Mouse (Mus musculus) heart, postnatal 10 days (tissue): Measurements from ENCODE around the gene Trim68. TPM values are rescaled to one million over a fixed set of nuclear protein-coding genes. Genes with fewer than 3 reads are reported as not detected.
"Not testable (repeated sequence)": the region's sequence is repeated elsewhere in the genome, so short reads cannot be mapped to it uniquely, and the experiment has no call there.

Experiments
- DNase-seq, 2 experiments: peaks; one replicate each; pipeline ENCODE4 v3.0.0; 2021
- intact Hi-C: fragments of 180-260 bp; cut with DNase I; formaldehyde crosslinking; loops from one replicate; pipeline ENCODE4 v1.15.1; 2025
- total RNA-seq, 2 experiments: library from RNA; stranded (reverse); gene quantifications; 2 replicates each; pipeline ENCODE4 v1.2.3; 2021

The Trim68 gene
- 10 to 100 TPM in 1 of 2 experiments, 1 to 10 TPM in 1; 6.9 to 10.6 TPM for total RNA-seq

DNA sequence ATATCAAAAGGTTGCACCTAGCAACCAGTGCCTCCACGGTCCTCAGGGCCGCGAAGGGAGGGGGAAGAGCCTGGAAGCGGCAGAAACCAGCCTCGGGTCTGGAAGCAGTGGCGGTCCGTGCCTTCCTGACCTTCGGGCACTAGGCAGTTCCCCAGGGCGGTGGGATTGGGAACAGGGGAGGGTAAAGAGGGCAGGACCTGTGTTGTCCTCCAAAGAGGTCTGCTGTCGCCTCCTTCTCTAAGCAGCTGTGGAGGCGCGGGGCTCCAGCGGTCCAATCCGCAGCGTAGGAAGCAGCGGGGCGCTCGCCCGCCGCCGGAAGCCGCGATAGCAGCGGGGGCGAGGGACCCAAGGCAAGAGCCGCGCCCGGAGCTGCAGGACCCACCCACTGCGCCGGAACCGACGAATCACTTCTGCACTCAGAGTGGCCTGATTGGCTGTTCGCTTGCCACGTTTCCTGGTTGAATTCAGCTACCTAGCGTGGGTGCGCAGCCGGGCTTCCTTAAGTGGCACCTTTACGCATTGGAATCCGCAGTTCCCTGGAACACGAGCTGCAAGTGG lies at the start of gene Trim68:
Trim68 (minus strand) TSS at position 384 of the 558 bp plus-strand sequence.
- peak; percentile 92 to 93 for DNase-seq
- intact Hi-C loops, result no loop called here

DNA sequence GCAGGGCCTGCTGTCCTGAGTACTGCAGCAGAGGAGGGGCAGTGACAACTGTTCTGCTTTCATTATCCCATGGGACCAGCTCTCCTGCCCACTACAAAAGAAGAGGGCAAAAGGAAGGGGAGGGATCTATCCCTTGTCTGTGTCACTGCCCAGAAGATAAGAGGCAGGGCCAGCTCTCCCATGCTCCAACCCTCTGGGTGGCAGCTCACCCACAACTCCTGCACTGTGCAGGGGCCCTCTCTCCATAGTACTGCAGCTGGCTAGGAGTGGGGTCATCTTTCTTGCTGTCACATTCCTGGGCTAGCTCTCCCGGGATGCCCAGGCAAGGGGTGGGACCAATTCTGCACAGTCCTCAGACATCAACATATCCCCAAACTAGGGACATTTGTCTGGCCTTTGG lies 46.7 kb upstream of the Trim68 start:
- intact Hi-C loops, result no loop called here
- DNase-seq, result no peak

DNA sequence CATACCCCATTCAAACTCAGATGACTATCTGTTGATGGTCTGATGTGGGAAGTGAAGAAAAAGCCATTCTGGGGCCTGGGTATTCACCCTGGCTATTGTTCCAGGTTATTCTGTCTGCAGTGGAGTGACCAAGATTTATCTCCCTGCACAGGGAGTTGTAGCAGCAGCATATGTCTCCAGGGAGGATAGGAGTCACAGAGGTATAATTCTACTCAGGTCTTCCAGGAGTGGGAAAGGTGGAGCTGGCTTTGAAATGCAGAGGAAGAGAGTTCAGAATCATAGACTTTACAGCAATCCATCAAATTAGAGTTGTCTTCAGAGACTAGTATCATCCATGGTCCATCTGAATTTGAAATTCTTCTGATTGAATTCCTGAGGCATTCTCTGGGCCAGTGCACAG lies 40.3 kb upstream of the Trim68 start, which contains the start of gene Olfr559:
Olfr559 (minus strand) TSS at position 101 of the 400 bp plus-strand sequence.
- intact Hi-C loops, result no loop called here
- DNase-seq, result no peak

DNA sequence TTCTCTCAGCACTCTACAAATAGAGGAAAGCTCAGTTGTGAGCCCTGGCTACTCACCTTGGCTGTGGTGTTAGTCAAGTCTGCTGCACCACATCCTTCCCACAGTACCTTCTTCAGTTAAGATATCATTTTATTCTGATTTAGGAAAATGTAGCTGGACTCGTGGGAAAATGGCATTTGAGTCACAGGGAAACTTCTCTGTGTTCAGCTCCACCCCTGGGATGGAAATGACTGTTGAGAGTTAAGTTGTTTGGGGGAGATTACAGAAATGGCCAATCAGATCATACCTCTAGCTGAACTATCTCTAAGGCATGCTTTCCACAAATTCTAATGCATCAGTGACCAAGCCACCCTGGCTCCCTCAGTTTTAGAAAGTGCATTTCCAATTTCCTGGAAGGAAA lies 31.8 kb upstream of the Trim68 start, which contains the start of gene Olfr33:
Olfr33 (minus strand) TSS at position 101 of the 400 bp plus-strand sequence.
- intact Hi-C loops, result no loop called here

GRCm38 (mm10) chr7:102701915-102702314 lies 14.8 kb upstream of the Trim68 start, which contains the start of gene Olfr558:
TSS of gene Olfr558 (plus strand) at chr7:102702215.
- intact Hi-C loops, result no loop called here

More for the DNA sequence above, 31.8 kb upstream of the Trim68 start, which contains the start of gene Olfr33:
- no peak for DNase-seq

GRCm38 (mm10) chr7:102698461-102698860 lies 11.3 kb upstream of the Trim68 start:
- intact Hi-C loops, result loop anchor here (10.0 kb wide), 1 partner anchor 216 kb away; the partner anchor contains the start of gene Olfr571
- no peak for DNase-seq

More at GRCm38 (mm10) chr7:102701915-102702314, 14.8 kb upstream of the Trim68 start, which contains the start of gene Olfr558:
- no peak for DNase-seq

GRCm38 (mm10) chr7:102695358-102696125 lies 8.4 kb upstream of the Trim68 start, which contains the start of gene Olfr557:
TSS of gene Olfr557 (plus strand) at chr7:102695910.
- intact Hi-C loops, result loop anchor here (10.0 kb wide), 1 partner anchor 219 kb away; the partner anchor contains the start of gene Olfr571
- DNase-seq, result peak; percentile 36 to 71

GRCm38 (mm10) chr7:102681916-102682315 lies 5.2 kb downstream of the Trim68 start:
- no peak for DNase-seq
- intact Hi-C loops, result no loop called here

DNA sequence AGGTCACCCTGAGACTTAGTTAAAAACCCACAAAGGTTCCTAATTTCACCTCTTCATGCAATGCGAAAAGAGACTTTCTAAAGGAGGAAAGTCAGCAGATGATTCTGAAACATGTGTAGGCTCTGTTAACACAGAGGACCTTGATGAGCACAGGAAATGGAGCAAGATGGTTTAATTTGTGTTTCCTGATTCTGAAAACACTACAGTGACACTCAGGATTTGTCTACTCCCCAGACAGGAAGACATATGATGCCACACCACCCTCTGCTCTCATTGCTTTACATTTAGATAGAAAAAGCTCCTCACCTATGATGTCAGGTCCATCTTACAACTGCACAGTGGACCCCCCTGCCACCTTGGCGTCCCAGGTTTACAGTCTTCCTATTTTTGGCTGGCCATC lies 10.9 kb downstream of the Trim68 start:
- DNase-seq, result no peak
- intact Hi-C loops, result no loop called here

DNA sequence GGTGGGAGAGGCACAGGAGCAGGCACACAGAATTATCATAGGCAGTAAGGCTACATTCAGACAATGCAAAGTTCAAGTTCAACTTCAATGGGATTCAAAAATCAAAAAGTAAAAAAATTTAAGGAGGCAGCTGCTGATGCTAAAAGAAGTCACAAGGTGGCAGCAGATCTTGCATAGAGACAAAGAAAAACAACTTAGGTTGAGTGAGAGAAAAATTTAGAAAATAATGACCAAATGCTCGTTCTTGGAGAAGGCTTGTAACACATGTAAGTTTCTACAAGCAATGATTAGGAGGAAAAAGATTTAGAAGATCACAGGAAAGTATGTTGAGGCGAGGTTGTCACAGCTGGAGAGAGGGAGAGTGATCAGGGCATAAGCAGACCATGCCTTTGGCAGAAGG lies 21.7 kb downstream of the Trim68 start:
- intact Hi-C loops, result loop anchor here (2.0 to 10.0 kb wide), 2 partner anchors 89 to 253 kb away; partner anchors contain the start of genes Olfr560 and Olfr78
- DNase-seq, result peak in 1 of 2 experiments; percentile 26

DNA sequence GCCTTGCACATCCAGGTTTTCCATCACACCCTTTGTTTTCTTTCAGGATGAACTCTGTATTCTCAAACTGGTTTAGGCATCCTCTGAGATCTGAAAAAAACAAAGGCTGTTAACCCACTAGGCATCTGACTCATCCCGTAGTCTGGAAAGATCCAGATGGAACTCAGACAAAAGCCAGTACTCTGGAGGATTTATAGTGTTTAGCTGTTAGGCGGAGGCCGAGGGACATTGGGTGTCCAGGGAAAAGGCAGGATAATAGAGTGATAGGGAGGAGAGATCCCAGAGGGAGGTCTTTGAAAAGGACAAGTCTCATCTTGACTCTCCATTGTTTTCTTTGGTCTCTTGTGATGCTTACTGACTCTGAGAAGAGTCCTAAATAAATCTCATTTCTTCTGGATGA lies 22.5 kb downstream of the Trim68 start, which contains the start of gene Olfr556:
Olfr556 (plus strand) TSS at position 301 of the 400 bp plus-strand sequence.
- intact Hi-C loops, result loop anchor here (2.0 to 10.0 kb wide), 2 partner anchors 90 to 254 kb away; partner anchors contain the start of genes Olfr560 and Olfr78
- DNase-seq, result no peak

DNA sequence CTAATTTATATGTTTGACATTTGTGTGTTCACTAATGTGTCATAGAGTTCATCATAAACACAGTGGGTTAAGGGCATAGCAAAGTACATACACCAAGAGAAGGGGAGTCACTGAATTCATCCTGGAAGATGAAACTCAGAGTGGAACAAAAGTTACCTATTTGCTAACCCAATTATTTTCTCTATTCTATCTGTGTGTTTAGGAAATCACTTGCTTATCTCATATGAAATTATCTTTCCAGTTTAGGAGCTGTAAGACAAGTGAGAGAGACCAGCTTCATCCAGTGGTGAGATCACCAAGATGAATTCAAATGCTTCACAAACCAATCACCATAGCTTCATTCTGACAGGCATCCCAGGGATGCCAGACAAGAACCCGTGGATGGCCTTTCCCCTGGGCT lies 28.6 kb downstream of the Trim68 start, which contains the start of gene Olfr555:
Olfr555 (plus strand) TSS at position 301 of the 400 bp plus-strand sequence.
- intact Hi-C loops, result no loop called here
- DNase-seq, result no peak

GRCm38 (mm10) chr7:102644945-102645344 lies 42.2 kb downstream of the Trim68 start:
- DNase-seq, result peak in 1 of 2 experiments; percentile 12
- intact Hi-C loops, result not testable (repeated sequence)

DNA sequence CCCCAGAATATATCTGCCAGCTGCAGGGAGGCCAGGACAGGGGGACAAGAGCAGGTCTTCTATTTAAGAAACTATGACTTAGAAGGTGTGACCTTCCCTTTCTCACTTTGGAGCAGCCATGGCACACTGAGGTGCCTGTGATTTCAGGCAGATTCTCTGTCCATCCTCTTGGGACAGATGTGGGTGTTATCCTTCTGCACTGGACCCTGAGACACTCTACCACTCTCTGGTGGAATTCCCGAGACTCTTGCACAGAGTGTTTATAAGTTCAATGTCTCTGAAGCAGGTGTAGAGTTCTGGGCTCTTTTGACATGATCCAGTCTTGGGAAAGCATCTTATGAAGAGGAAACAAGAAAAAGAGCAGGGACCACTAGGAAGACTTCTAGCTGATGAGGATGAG lies 49.0 kb downstream of the Trim68 start, which contains the start of gene Olfr554:
Olfr554 (plus strand) TSS at position 301 of the 400 bp plus-strand sequence.
- intact Hi-C loops, result no loop called here
- DNase-seq, result no peak

DNA sequence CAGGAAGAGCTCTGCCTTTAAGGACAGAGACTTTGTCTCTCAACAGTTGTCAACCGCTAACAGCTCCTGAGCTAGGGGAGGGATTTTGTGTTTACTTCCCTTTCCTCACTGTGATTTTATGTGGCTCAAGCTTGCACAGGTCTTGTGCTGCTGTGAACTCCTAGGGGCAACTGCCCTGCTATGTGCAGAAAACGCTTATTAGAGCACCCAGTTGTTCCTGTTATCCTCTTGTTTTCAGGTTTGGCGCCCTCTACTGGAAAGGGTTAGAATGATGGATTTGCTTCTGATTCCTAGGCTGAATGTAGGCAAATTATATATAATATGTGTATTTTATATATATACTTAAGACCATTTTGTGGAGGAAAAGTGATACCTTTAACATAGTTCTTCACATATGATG lies 50.5 kb downstream of the Trim68 start:
- intact Hi-C loops, result loop anchor here (1.0 kb wide), 1 partner anchor 123 kb away; no protein-coding TSS in a partner anchor
- peak; percentile 49 to 70 for DNase-seq

Other genes starting within 250 kb of the Trim68 start
- gene Rrm1, start 245.6 kb downstream of the Trim68 start, total RNA-seq, result 10 to 100 TPM; 36.2 to 41.2 TPM
- gene Olfr543, start 205.6 kb downstream of the Trim68 start, total RNA-seq, result not detected
- not detected for gene Olfr544, start 199.0 kb downstream of the Trim68 start, total RNA-seq
- not detected for gene Olfr545, start 187.8 kb downstream of the Trim68 start, total RNA-seq
- not detected for gene Olfr547, start 152.6 kb downstream of the Trim68 start, total RNA-seq
- gene Olfr548-ps1, start 146.4 kb downstream of the Trim68 start, total RNA-seq, result not detected
- gene Olfr549, start 137.5 kb downstream of the Trim68 start, total RNA-seq, result not detected
- 1 to 10 TPM; 5.2 to 5.7 TPM for gene Trim21, start 121.8 kb downstream of the Trim68 start, total RNA-seq
- gene Olfr550, start 115.9 kb downstream of the Trim68 start, total RNA-seq, result under 1 TPM in 1 of 2 experiments, not detected in 1; 0.24 TPM
- gene Olfr551, start 95.4 kb downstream of the Trim68 start, total RNA-seq, result not detected
- under 1 TPM; 0.12 to 0.24 TPM for gene Olfr552, start 89.6 kb downstream of the Trim68 start, total RNA-seq
- not detected for gene Olfr553, start 69.1 kb downstream of the Trim68 start, total RNA-seq
- not detected for gene Olfr554, start 48.9 kb downstream of the Trim68 start, total RNA-seq
- gene Olfr555, start 28.5 kb downstream of the Trim68 start, total RNA-seq, result not detected
- not detected for gene Olfr556, start 22.4 kb downstream of the Trim68 start, total RNA-seq
- not detected for gene Olfr557, start 8.6 kb upstream of the Trim68 start, total RNA-seq
- 1 to 10 TPM; 6.2 TPM for gene Olfr558, start 14.9 kb upstream of the Trim68 start, total RNA-seq
- not detected for gene Olfr33, start 31.7 kb upstream of the Trim68 start, total RNA-seq
- gene Olfr559, start 40.2 kb upstream of the Trim68 start, total RNA-seq, result not detected
- gene Olfr560, start 72.0 kb upstream of the Trim68 start, total RNA-seq, result under 1 TPM; 0.12 to 0.57 TPM
- gene Olfr78, start 72.1 kb upstream of the Trim68 start, total RNA-seq, result 1 to 10 TPM; 2.1 to 2.2 TPM
- gene Olfr561, start 83.9 kb upstream of the Trim68 start, total RNA-seq, result not detected
- not detected for gene Olfr564, start 116.2 kb upstream of the Trim68 start, total RNA-seq
- gene Olfr566, start 171.4 kb upstream of the Trim68 start, total RNA-seq, result not detected
- not detected for gene Olfr568, start 189.8 kb upstream of the Trim68 start, total RNA-seq
- gene Olfr569, start 203.6 kb upstream of the Trim68 start, total RNA-seq, result not detected
- gene Olfr570, start 207.2 kb upstream of the Trim68 start, total RNA-seq, result not detected
- gene Olfr571, start 230.2 kb upstream of the Trim68 start, total RNA-seq, result not detected
- gene Olfr572, start 237.1 kb upstream of the Trim68 start, total RNA-seq, result not detected